Mouse (Mus musculus): ENCODE data around the gene Gfpt1. TPM values are rescaled to one million over a fixed set of nuclear protein-coding genes. Genes with fewer than 3 reads are reported as not detected.
"Not testable (repeated sequence)": the region's sequence is repeated elsewhere in the genome, so short reads cannot be mapped to it uniquely, and the experiment has no call there.

The Gfpt1 gene
- total and polyA plus RNA-seq, 2 experiments from 2014 or later: 17.7 to 32.9 TPM

GRCm38 (mm10) chr6:87026980-87027379 lies 15.7 kb upstream of the Gfpt1 start:
- no peaks in the 10 kb centered on the region for H3K9me3 ChIP-seq (ENCODE audit: low read length)
- H3K27me3 ChIP-seq (ENCODE audit: insufficient read depth, low read length): no peaks in the 10 kb centered on the region
- no peak overlapping the region for H3K4me2 ChIP-seq (ENCODE audit: low read depth, low read length)
- WGBS: 86% methylated on average over 7 of the region's 7 CpGs
- no peak for TF ChIP-seq CTCF (IDR thresholded peaks at IDR 0.05; ENCODE audit: low read depth)
- no peak for ATAC-seq
- H3K4me1 ChIP-seq (ENCODE audit: insufficient read depth, low read length): no peaks in the 10 kb centered on the region
- no peak overlapping the region for H3K4me3 ChIP-seq (ENCODE audit: low read length)
- peaks cover 43% of the 10 kb centered on the region; the same call in 1 of the 2 replicates for H3K36me3 ChIP-seq (ENCODE audit: insufficient read depth, low read length)
- no peak overlapping the region for H3K9ac ChIP-seq (replicated peaks; ENCODE audit: low read length)
- no peak for DNase-seq (ENCODE audit: low spot score)
- H3K27ac ChIP-seq: no peak overlapping the region

- H3K4me3 ChIP-seq (ENCODE audit: low read length): no peak overlapping the region
- no peak overlapping the region for H3K4me2 ChIP-seq (ENCODE audit: low read depth, low read length)
- peaks cover 29% of the 10 kb centered on the region; the same call in 1 of the 2 replicates for H3K36me3 ChIP-seq (ENCODE audit: insufficient read depth, low read length)
These were observed 13.8 kb upstream of the Gfpt1 start for GRCm38 (mm10) chr6:87028881-87029280.

DNA sequence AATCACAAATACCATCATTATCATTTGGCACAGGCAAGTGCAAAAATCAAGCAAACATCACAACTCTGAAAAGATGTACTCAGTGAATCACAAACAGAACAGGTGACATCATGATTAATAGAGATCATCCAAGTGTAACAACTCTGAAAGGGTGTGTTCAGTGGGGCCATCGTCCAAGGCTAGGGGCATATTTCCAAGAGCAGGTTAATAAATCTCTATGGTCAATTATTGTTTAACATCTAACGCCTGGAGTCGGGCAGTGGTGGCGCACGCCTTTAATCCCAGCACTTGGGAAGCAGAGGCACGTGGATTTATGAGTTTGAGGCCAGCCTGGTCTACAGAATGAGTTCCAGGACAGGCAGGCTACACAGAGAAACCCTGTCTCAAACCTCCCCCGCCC lies 11.3 kb upstream of the Gfpt1 start:
- ATAC-seq; H3K4me2 ChIP-seq (ENCODE audit: low read depth, low read length); H3K9me3 ChIP-seq (ENCODE audit: low read length); H3K27me3 ChIP-seq (ENCODE audit: insufficient read depth, low read length); DNase-seq (ENCODE audit: low spot score); H3K4me1 ChIP-seq (ENCODE audit: insufficient read depth, low read length); H3K4me3 ChIP-seq (ENCODE audit: low read length); H3K9ac ChIP-seq (replicated peaks; ENCODE audit: low read length); H3K27ac ChIP-seq: not testable (repeated sequence)
- peaks cover 10% of the 10 kb centered on the region; the same call in 1 of the 2 replicates for H3K36me3 ChIP-seq (ENCODE audit: insufficient read depth, low read length)
- 73% methylated on average over 7 of the region's 7 CpGs for WGBS

More at GRCm38 (mm10) chr6:87028881-87029280, 13.8 kb upstream of the Gfpt1 start:
- Histone ChIP-seq H3K27ac (no peak overlapping the region), H3K9me3 (ENCODE audit: low read length) (peaks cover 3% of the 10 kb centered on the region; the same call in 1 of the 2 replicates), H3K4me1 (ENCODE audit: insufficient read depth, low read length) (no peaks in the 10 kb centered on the region), H3K27me3 (ENCODE audit: insufficient read depth, low read length) (no peaks in the 10 kb centered on the region), H3K9ac (replicated peaks; ENCODE audit: low read length) (no peak overlapping the region)
- TF ChIP-seq CTCF (IDR thresholded peaks at IDR 0.05; ENCODE audit: low read depth): no peak
- DNase-seq (ENCODE audit: low spot score) (no peak), ATAC-seq (no peak)

DNA sequence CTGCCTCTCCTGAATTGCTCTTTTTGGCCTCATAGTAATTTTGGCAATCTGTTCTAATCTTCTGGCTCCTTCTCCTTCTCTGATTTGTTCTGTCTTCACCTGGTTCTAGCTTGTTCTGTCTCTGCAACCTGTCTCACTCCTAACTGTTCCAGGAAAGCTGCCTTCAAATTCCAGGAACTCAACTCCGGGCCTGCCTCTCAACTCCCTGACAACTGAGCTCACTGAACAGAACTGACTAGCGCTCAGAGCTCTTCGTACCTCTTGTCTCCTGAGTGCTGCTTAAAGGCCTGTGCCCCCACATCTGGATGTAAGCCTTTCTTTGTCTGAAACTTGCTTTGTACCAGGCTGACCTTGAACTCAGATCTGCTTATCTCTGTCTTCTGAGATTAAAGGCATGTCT lies 10.2 kb upstream of the Gfpt1 start:
- no peak for TF ChIP-seq CTCF (IDR thresholded peaks at IDR 0.05; ENCODE audit: low read depth)
- H3K9me3 ChIP-seq (ENCODE audit: low read length): peaks cover 3% of the 10 kb centered on the region; the same call in 1 of the 2 replicates
- no peak for DNase-seq (ENCODE audit: low spot score)
- no peaks in the 10 kb centered on the region for H3K27me3 ChIP-seq (ENCODE audit: insufficient read depth, low read length)
- ATAC-seq: no peak
- no peak overlapping the region for H3K27ac ChIP-seq
- H3K4me3 ChIP-seq (ENCODE audit: low read length): no peak overlapping the region
- H3K36me3 ChIP-seq (ENCODE audit: insufficient read depth, low read length): peaks cover 7% of the 10 kb centered on the region; the same call in 1 of the 2 replicates
- no peak overlapping the region for H3K9ac ChIP-seq (replicated peaks; ENCODE audit: low read length)
- no peak overlapping the region for H3K4me2 ChIP-seq (ENCODE audit: low read depth, low read length)
- 88% methylated on average over 3 of the region's 3 CpGs for WGBS
- no peaks in the 10 kb centered on the region for H3K4me1 ChIP-seq (ENCODE audit: insufficient read depth, low read length)

DNA sequence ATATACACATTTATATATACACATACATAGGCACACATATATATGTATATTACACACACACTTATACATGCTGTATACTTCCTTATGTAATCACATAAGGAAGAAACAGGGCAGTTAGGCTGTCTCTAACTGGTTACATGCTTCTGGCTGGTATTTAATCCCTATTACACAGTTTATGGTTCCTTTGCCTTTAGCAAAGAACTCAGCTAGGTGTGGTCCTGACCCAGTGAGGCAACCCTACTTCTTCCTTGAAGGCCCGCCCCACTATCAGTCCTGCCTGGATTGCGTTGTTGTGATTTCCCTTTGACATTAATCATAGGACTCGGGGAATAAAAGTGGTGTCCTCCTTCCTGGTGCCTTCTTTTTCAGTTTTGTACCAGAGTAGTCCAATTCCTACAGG lies 8.3 kb upstream of the Gfpt1 start:
- no peak overlapping the region for H3K27ac ChIP-seq
- H3K4me1 ChIP-seq (ENCODE audit: insufficient read depth, low read length): no peaks in the 10 kb centered on the region
- no peaks in the 10 kb centered on the region for H3K27me3 ChIP-seq (ENCODE audit: insufficient read depth, low read length)
- DNase-seq (ENCODE audit: low spot score) (no peak), ATAC-seq (no peak)
- no peak for TF ChIP-seq CTCF (IDR thresholded peaks at IDR 0.05; ENCODE audit: low read depth)
- H3K4me2 ChIP-seq (ENCODE audit: low read depth, low read length): no peak overlapping the region
- no peak overlapping the region for H3K9ac ChIP-seq (replicated peaks; ENCODE audit: low read length)
- H3K36me3 ChIP-seq (ENCODE audit: insufficient read depth, low read length): peaks cover 3% of the 10 kb centered on the region; the same call in 1 of the 2 replicates
- WGBS: 90% methylated on average over 3 of the region's 3 CpGs
- no peak overlapping the region for H3K4me3 ChIP-seq (ENCODE audit: low read length)
- H3K9me3 ChIP-seq (ENCODE audit: low read length): peaks cover 3% of the 10 kb centered on the region; the same call in 1 of the 2 replicates

DNA sequence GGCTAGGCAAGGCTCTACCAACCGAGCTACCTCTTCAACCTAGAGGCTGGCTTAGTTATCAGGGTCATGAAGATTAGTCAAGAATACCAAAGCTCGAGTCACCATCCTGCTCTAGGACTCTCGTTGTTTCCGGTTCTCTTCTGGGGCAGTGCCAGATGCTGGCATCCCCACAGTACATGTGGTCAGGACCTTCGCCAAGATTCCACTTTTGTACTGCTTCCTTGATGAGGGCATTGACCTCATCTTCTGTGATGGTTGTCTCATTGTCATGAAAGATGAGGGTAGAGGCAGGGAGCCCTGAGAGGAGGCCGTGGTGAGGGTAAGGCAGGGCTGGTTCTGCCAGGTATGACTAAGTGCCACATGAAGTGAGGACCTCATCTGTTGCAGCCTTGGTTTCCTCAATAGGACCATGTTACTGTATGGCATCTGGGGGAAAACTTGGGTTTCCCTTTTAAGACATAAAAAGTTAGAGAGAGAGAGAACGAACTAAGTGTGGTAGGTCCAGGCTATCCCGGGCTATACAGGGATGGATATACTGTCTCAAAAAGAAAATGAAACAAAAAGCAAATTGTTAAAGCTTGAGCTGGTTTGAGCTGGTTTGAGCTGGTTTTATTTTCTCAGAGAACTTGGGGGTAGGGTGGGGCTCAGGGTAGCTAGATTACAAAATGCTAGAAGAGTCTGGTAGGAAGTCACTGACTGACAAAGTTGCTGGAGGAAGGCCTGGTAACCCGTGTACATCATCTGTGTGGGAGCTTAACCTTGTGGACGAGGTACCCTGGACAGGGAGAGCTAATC lies 4.6 kb upstream of the Gfpt1 start:
- no peak for ATAC-seq
- H3K4me3 ChIP-seq (ENCODE audit: low read length): no peak overlapping the region

GRCm38 (mm10) chr6:87039161-87039560 lies 3.5 kb upstream of the Gfpt1 start:
- DNase-seq (ENCODE audit: low spot score) (no peak), ATAC-seq (no peak)
- no peaks in the 10 kb centered on the region for H3K36me3 ChIP-seq (ENCODE audit: insufficient read depth, low read length)
- WGBS: 81% methylated on average over 8 of the region's 8 CpGs
- no peak overlapping the region for H3K4me3 ChIP-seq (ENCODE audit: low read length)
- H3K9ac ChIP-seq (replicated peaks; ENCODE audit: low read length): no peak overlapping the region
- peaks cover 7% of the 10 kb centered on the region; the same call in 1 of the 2 replicates for H3K4me1 ChIP-seq (ENCODE audit: insufficient read depth, low read length)
- H3K9me3 ChIP-seq (ENCODE audit: low read length): no peaks in the 10 kb centered on the region
- H3K27ac ChIP-seq: no peak overlapping the region
- H3K27me3 ChIP-seq (ENCODE audit: insufficient read depth, low read length): no peaks in the 10 kb centered on the region
- no peak overlapping the region for H3K4me2 ChIP-seq (ENCODE audit: low read depth, low read length)
- no peak for TF ChIP-seq CTCF (IDR thresholded peaks at IDR 0.05; ENCODE audit: low read depth)

More for the DNA sequence above, 4.6 kb upstream of the Gfpt1 start:
- no peak for DNase-seq (ENCODE audit: low spot score)
- Histone ChIP-seq H3K4me2 (ENCODE audit: low read depth, low read length) (no peak overlapping the region), H3K36me3 (ENCODE audit: insufficient read depth, low read length) (no peaks in the 10 kb centered on the region), H3K27ac (no peak overlapping the region), H3K9ac (replicated peaks; ENCODE audit: low read length) (no peak overlapping the region), H3K4me1 (ENCODE audit: insufficient read depth, low read length) (no peaks in the 10 kb centered on the region), H3K27me3 (ENCODE audit: insufficient read depth, low read length) (no peaks in the 10 kb centered on the region), H3K9me3 (ENCODE audit: low read length) (no peaks in the 10 kb centered on the region)
- no peak for TF ChIP-seq CTCF (IDR thresholded peaks at IDR 0.05; ENCODE audit: low read depth)
- WGBS: 79% methylated on average over 10 of the region's 10 CpGs

All from hindbrain, postnatal 0 days (tissue).